Mouse (Mus musculus): Measurements from ENCODE around the gene Rfx7. TPM values are rescaled to one million over a fixed set of nuclear protein-coding genes. Genes with fewer than 3 reads are reported as not detected.

Rfx7 gene
- polyA plus RNA-seq, 1 experiment from 2014 or later, result 12.3 TPM

DNA sequence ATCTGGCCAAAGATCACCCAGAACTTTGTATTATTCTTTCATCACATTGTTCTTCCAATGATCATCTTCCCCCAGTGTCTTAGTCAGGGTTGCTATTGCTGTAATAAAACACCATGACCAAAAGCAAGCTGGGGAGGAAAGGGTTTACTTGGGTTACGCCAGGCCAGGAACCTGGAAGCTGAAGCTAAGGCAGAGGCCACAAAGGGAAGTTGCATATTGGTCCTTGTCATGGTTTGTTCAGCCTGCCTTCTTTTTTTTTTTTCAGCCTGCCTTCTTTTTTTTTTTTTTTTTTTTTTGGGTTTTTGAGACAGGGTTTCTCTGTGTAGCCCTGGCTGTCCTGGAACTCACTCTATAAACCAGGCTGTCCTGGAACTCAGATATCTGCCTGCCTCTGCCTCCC lies 5.9 kb upstream of the Rfx7 start:
- Histone ChIP-seq H3K36me3 (no peaks in the 10 kb centered on the region), H3K27me3 (ENCODE audit: insufficient read depth, poor library complexity, severe bottlenecking) (no peaks in the 10 kb centered on the region), H3K27ac (no peak overlapping the region), H3K4me1 (peaks cover 5% of the 10 kb centered on the region), H3K4me3 (no peak overlapping the region), H3K9me3 (no peaks in the 10 kb centered on the region)
- 74% methylated on average over 1 of the region's 1 CpGs for WGBS
- no peak for DNase-seq (ENCODE audit: low spot score)

- H3K4me1 ChIP-seq, result peaks cover 14% of the 10 kb centered on the region
- no peak overlapping the region for H3K27ac ChIP-seq
- no peaks in the 10 kb centered on the region for H3K36me3 ChIP-seq
- H3K4me3 ChIP-seq, result no peak overlapping the region
- no peaks in the 10 kb centered on the region for H3K9me3 ChIP-seq
- no peaks in the 10 kb centered on the region for H3K27me3 ChIP-seq (ENCODE audit: insufficient read depth, poor library complexity, severe bottlenecking)
- DNase-seq (ENCODE audit: low spot score), result peak; percentile 93
- 1% methylated on average over 12 of the region's 12 CpGs for WGBS
These were observed 1.8 kb upstream of the Rfx7 start for GRCm38 (mm10) chr9:72530237-72530636.

DNA sequence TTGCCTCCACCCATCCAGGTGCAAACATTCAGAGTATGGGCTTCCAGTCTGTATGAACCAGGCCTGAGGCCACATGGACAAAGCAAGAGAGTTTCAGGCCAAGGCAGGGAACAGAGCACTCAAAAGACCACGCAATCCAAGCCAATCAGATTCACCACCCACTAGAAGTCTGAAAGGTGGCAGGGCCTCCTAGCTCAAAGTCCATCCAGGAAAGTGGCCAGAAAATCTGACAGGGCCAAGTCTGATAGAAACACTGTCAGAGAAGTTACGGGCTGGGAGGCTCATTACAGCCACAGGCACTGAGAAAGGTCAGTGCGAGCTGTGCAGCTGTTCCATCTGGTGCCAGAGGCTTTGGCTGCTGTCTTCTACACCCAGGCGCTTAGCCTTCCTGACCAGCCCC lies 1.2 kb upstream of the Rfx7 start:
- Histone ChIP-seq H3K27ac (peak overlapping the region; percentile 99), H3K27me3 (ENCODE audit: insufficient read depth, poor library complexity, severe bottlenecking) (no peaks in the 10 kb centered on the region), H3K4me3 (peak overlapping the region; percentile 83), H3K36me3 (no peaks in the 10 kb centered on the region), H3K4me1 (peaks cover 14% of the 10 kb centered on the region), H3K9me3 (no peaks in the 10 kb centered on the region)
- WGBS, result 48% methylated on average over 4 of the region's 4 CpGs
- peak; percentile 76 for DNase-seq (ENCODE audit: low spot score)

- H3K4me1 ChIP-seq, result peaks cover 14% of the 10 kb centered on the region
- peak overlapping the region; percentile 99 for H3K27ac ChIP-seq
- H3K4me3 ChIP-seq, result peak overlapping the region; percentile 83
- peak; percentile 95 for DNase-seq (ENCODE audit: low spot score)
- H3K9me3 ChIP-seq, result no peaks in the 10 kb centered on the region
- WGBS, result 2% methylated on average over 35 of the region's 35 CpGs
- H3K36me3 ChIP-seq, result no peaks in the 10 kb centered on the region
- no peaks in the 10 kb centered on the region for H3K27me3 ChIP-seq (ENCODE audit: insufficient read depth, poor library complexity, severe bottlenecking)
These were observed 597 bp upstream of the Rfx7 start for GRCm38 (mm10) chr9:72531291-72531995.

DNA sequence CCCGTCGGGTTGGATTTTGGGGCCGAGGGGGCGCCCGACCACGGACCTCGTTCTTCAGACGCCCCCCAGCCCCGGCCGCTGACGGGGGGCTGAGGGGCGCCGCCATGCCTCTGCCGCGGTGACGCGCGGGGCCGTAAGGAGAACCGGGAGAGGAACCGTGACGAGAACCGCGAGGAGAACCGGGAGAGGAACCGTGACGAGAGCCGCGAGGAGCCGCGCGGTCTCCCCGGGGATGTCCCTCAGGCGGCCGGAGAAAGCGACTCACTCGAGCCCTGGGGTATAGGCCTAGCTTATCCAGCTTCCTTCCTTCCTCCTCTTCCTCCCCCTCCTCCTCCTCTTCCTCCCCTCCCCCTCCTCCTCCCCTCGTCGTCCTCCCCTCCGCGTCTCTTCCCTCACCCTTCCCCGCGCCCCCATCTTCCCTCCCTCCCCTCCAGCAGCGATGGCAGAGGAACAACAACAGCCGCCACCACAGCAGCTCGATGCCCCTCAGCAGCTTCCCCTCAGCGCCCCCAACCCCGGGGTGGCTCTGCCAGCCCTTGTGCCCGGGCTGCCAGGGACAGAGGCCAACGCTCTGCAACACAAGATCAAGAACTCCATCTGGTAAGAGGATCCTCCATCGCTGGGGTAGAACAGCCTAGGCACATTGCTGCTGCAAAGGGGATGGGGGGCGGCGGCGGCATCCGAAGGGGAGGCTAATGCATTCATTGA lies 495 bp downstream of the Rfx7 start:
- peak; percentile 85 for DNase-seq (ENCODE audit: low spot score)
- Histone ChIP-seq H3K4me1 (peaks cover 14% of the 10 kb centered on the region), H3K9me3 (no peaks in the 10 kb centered on the region), H3K4me3 (peak overlapping the region; percentile 83), H3K27me3 (ENCODE audit: insufficient read depth, poor library complexity, severe bottlenecking) (no peaks in the 10 kb centered on the region), H3K27ac (peak overlapping the region; percentile 99), H3K36me3 (no peaks in the 10 kb centered on the region)
- WGBS, result under 1% methylated on average over 53 of the region's 55 CpGs

DNA sequence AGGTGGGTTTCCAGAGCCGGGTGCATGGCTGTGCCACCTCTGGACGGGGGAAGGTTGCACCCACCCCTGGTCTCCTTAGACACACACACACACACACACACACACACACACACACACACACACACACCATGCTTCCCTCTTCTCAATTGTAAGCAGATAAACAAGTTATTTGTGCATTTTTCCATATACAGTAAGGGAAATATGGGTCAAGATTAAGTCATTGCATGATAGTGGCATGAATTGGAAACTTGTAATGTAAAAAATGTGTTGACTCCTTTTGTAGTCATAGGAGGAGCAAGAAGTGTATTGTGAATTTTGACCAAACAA lies 1.0 kb downstream of the Rfx7 start:
- H3K27me3 ChIP-seq (ENCODE audit: insufficient read depth, poor library complexity, severe bottlenecking), result no peaks in the 10 kb centered on the region
- H3K9me3 ChIP-seq, result no peaks in the 10 kb centered on the region
- 0% methylated on average over 2 of the region's 2 CpGs for WGBS
- DNase-seq (ENCODE audit: low spot score), result no peak
- H3K4me1 ChIP-seq, result peaks cover 14% of the 10 kb centered on the region
- peak overlapping the region; percentile 83 for H3K4me3 ChIP-seq
- H3K36me3 ChIP-seq, result no peaks in the 10 kb centered on the region
- H3K27ac ChIP-seq, result peak overlapping the region; percentile 99

- WGBS, result 89% methylated on average over 2 of the region's 2 CpGs
- Histone ChIP-seq H3K27ac (no peak overlapping the region), H3K27me3 (ENCODE audit: insufficient read depth, poor library complexity, severe bottlenecking) (no peaks in the 10 kb centered on the region), H3K36me3 (no peaks in the 10 kb centered on the region), H3K9me3 (no peaks in the 10 kb centered on the region), H3K4me3 (no peak overlapping the region), H3K4me1 (peaks cover 14% of the 10 kb centered on the region)
- no peak for DNase-seq (ENCODE audit: low spot score)
These were observed 2.9 kb downstream of the Rfx7 start for GRCm38 (mm10) chr9:72534985-72535384.

- peaks cover 14% of the 10 kb centered on the region for H3K4me1 ChIP-seq
- no peaks in the 10 kb centered on the region for H3K27me3 ChIP-seq (ENCODE audit: insufficient read depth, poor library complexity, severe bottlenecking)
- H3K27ac ChIP-seq, result no peak overlapping the region
- DNase-seq (ENCODE audit: low spot score), result no peak
- no peak overlapping the region for H3K4me3 ChIP-seq
- no peaks in the 10 kb centered on the region for H3K9me3 ChIP-seq
- 88% methylated on average over 3 of the region's 3 CpGs for WGBS
- H3K36me3 ChIP-seq, result 0 out of 2 replicates have a peak, but pooled peaks cover 3% of the 10 kb centered on the region
These were observed 3.4 kb downstream of the Rfx7 start for GRCm38 (mm10) chr9:72535394-72535793.

DNA sequence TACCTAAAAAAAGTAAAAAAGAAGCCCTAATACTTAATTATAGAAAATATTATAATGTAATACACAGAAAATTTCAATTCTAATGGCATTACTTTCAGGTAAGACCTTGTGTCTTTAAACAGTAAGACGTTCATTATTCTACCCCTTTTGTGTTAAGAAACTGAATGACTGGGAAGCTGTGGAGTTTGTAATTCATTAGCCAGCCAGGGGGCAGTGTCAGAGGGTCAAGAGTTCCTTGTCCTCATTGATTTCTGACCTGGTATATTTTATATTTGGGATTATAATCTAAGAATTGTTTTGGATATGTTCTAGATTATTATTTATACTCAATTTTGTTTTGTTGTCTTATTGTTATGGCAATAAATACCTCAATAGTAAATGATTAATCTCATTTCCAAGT lies 5.0 kb downstream of the Rfx7 start:
- 0 out of 2 replicates have a peak, but pooled peaks cover 6% of the 10 kb centered on the region for H3K4me1 ChIP-seq
- 69% methylated on average over 1 of the region's 1 CpGs for WGBS
- 0 out of 2 replicates have a peak, but pooled peaks cover 4% of the 10 kb centered on the region for H3K36me3 ChIP-seq
- no peaks in the 10 kb centered on the region for H3K27me3 ChIP-seq (ENCODE audit: insufficient read depth, poor library complexity, severe bottlenecking)
- no peaks in the 10 kb centered on the region for H3K9me3 ChIP-seq
- DNase-seq (ENCODE audit: low spot score), result no peak
- H3K4me3 ChIP-seq, result no peak overlapping the region
- no peak overlapping the region for H3K27ac ChIP-seq

GRCm38 (mm10) chr9:72543590-72543989 lies 11.6 kb downstream of the Rfx7 start:
- no peaks in the 10 kb centered on the region for H3K9me3 ChIP-seq
- no peak overlapping the region for H3K27ac ChIP-seq
- H3K36me3 ChIP-seq, result 0 out of 2 replicates have a peak, but pooled peaks cover 4% of the 10 kb centered on the region
- no peaks in the 10 kb centered on the region for H3K4me1 ChIP-seq
- DNase-seq (ENCODE audit: low spot score), result no peak
- H3K4me3 ChIP-seq, result no peak overlapping the region
- H3K27me3 ChIP-seq (ENCODE audit: insufficient read depth, poor library complexity, severe bottlenecking), result no peaks in the 10 kb centered on the region

- Histone ChIP-seq H3K4me3 (no peak overlapping the region), H3K27me3 (ENCODE audit: insufficient read depth, poor library complexity, severe bottlenecking) (no peaks in the 10 kb centered on the region), H3K27ac (no peak overlapping the region), H3K4me1 (no peaks in the 10 kb centered on the region), H3K36me3 (no peaks in the 10 kb centered on the region), H3K9me3 (no peaks in the 10 kb centered on the region)
- DNase-seq (ENCODE audit: low spot score), result no peak
- WGBS, result 80% methylated on average over 1 of the region's 1 CpGs
These were observed 26.7 kb downstream of the Rfx7 start for GRCm38 (mm10) chr9:72558780-72559179.

- 90% methylated on average over 2 of the region's 2 CpGs for WGBS
- Histone ChIP-seq H3K27me3 (ENCODE audit: insufficient read depth, poor library complexity, severe bottlenecking) (no peaks in the 10 kb centered on the region), H3K4me3 (no peak overlapping the region), H3K9me3 (no peaks in the 10 kb centered on the region), H3K36me3 (no peaks in the 10 kb centered on the region), H3K27ac (no peak overlapping the region), H3K4me1 (no peaks in the 10 kb centered on the region)
- DNase-seq (ENCODE audit: low spot score), result no peak
These were observed 28.3 kb downstream of the Rfx7 start for GRCm38 (mm10) chr9:72560316-72560715.

- Histone ChIP-seq H3K4me1 (no peaks in the 10 kb centered on the region), H3K36me3 (peaks cover 3% of the 10 kb centered on the region; the same call in 1 of the 2 replicates), H3K27ac (no peak overlapping the region), H3K4me3 (no peak overlapping the region), H3K9me3 (no peaks in the 10 kb centered on the region), H3K27me3 (ENCODE audit: insufficient read depth, poor library complexity, severe bottlenecking) (no peaks in the 10 kb centered on the region)
- 89% methylated on average over 3 of the region's 3 CpGs for WGBS
- no peak for DNase-seq (ENCODE audit: low spot score)
These were observed 31.2 kb downstream of the Rfx7 start for GRCm38 (mm10) chr9:72563277-72563676.

All from heart, embryonic 10.5 days (tissue).